Mouse (Mus musculus): ENCODE data around the gene Mgat5b. TPM values are rescaled to one million over a fixed set of nuclear protein-coding genes. Genes with fewer than 3 reads are reported as not detected.

Mgat5b gene
- polyA plus RNA-seq, 1 experiment from 2014 or later, result 0.27 TPM

DNA sequence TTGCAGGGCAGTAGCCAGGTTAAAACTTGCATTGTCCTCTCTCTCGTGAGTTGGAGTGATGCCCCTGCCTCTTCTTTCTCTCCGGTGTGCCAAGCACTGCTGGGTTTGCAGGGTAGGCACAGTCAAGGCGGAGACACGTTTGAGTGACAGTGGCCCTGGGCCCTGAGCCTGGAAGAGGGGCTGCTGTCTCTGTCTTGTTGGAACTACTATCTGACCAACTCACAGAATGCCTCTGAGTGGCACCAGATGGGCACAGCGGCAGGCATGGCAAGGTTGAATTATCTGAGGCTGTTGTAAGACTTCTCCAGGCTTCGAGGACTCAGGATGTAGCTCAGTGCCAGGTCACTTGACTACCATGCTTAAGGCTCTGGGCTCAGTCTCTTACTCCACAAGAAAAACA lies 9.4 kb downstream of the Mgat5b start:
- H3K4me2 ChIP-seq, result no peak overlapping the region
- ATAC-seq (replicated peaks; ENCODE audit: low FRiP score), result no peak
- no peaks in the 10 kb centered on the region for H3K36me3 ChIP-seq (ENCODE audit: control insufficient read depth, insufficient read depth, low read length)
- WGBS, result 80% methylated on average over 6 of the region's 6 CpGs
- no peaks in the 10 kb centered on the region for H3K9me3 ChIP-seq (ENCODE audit: control insufficient read depth, low read length)
- no peaks in the 10 kb centered on the region for H3K4me1 ChIP-seq (replicated peaks; ENCODE audit: control insufficient read depth, insufficient read depth, low read length)
- DNase-seq (ENCODE audit: low spot score), result no peak
- no peak overlapping the region for H3K9ac ChIP-seq (ENCODE audit: low read depth, low read length)
- peaks cover 5% of the 10 kb centered on the region; the same call in 1 of the 2 replicates for H3K27me3 ChIP-seq (replicated peaks; ENCODE audit: control insufficient read depth, insufficient read depth, low read length)
- H3K27ac ChIP-seq (ENCODE audit: low read depth, low read length), result no peak overlapping the region
- H3K4me3 ChIP-seq (ENCODE audit: low read depth, low read length), result no peak overlapping the region

DNA sequence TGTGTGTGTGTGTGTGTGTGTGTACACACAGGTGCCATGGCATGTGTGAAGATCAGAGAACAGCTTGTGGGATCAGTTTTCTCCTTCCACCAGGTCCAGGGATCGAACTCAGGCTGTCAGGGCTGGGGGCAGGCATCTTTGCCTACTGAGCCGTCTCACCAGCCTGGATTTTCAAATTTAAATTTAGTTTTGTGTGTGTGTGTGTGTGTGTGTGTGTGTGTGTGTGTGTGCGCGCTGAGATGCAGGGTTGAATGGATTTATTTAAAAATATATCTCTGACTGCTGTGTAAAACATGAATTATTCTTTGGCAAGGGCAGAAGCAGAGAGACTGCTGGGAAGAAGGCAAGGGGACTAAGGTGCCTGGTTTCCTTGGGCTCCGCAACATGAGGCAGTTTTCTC lies 16.2 kb downstream of the Mgat5b start:
- no peaks in the 10 kb centered on the region for H3K36me3 ChIP-seq (ENCODE audit: control insufficient read depth, insufficient read depth, low read length)
- H3K4me2 ChIP-seq, result no peak overlapping the region
- WGBS, result 79% methylated on average over 5 of the region's 5 CpGs
- DNase-seq (ENCODE audit: low spot score), result no peak
- no peak overlapping the region for H3K9ac ChIP-seq (ENCODE audit: low read depth, low read length)
- no peaks in the 10 kb centered on the region for H3K4me1 ChIP-seq (replicated peaks; ENCODE audit: control insufficient read depth, insufficient read depth, low read length)
- ATAC-seq (replicated peaks; ENCODE audit: low FRiP score), result no peak
- peaks cover 28% of the 10 kb centered on the region for H3K27me3 ChIP-seq (replicated peaks; ENCODE audit: control insufficient read depth, insufficient read depth, low read length)
- H3K27ac ChIP-seq (ENCODE audit: low read depth, low read length), result no peak overlapping the region
- H3K9me3 ChIP-seq (ENCODE audit: control insufficient read depth, low read length), result no peaks in the 10 kb centered on the region
- H3K4me3 ChIP-seq (ENCODE audit: low read depth, low read length), result no peak overlapping the region

DNA sequence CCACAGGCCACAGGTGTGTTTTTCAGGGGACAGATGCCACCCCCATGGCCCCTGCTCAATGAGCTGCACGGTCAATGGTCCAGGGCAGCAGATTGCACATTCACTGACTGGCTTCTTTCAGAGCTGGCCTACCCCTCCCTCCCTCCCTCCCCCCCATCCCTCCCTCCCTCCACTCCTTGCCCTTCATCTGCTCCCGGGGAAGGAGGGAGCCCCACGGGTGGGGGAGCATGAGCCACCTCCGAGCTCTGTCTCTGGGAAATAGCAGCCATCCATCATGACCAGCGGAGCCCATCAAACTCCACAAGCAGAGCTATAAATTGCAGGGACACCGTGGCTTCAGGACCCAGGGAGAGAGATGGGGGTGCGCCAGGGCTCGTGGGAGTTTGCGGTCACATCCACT lies 16.7 kb downstream of the Mgat5b start:
- WGBS, result 56% methylated on average over 9 of the region's 9 CpGs
- H3K9ac ChIP-seq (ENCODE audit: low read depth, low read length), result no peak overlapping the region
- no peak overlapping the region for H3K4me3 ChIP-seq (ENCODE audit: low read depth, low read length)
- no peak for ATAC-seq (replicated peaks; ENCODE audit: low FRiP score)
- H3K27me3 ChIP-seq (replicated peaks; ENCODE audit: control insufficient read depth, insufficient read depth, low read length), result peaks cover 33% of the 10 kb centered on the region
- H3K27ac ChIP-seq (ENCODE audit: low read depth, low read length), result no peak overlapping the region
- no peaks in the 10 kb centered on the region for H3K36me3 ChIP-seq (ENCODE audit: control insufficient read depth, insufficient read depth, low read length)
- no peaks in the 10 kb centered on the region for H3K4me1 ChIP-seq (replicated peaks; ENCODE audit: control insufficient read depth, insufficient read depth, low read length)
- no peak for DNase-seq (ENCODE audit: low spot score)
- H3K4me2 ChIP-seq, result no peak overlapping the region
- no peaks in the 10 kb centered on the region for H3K9me3 ChIP-seq (ENCODE audit: control insufficient read depth, low read length)

DNA sequence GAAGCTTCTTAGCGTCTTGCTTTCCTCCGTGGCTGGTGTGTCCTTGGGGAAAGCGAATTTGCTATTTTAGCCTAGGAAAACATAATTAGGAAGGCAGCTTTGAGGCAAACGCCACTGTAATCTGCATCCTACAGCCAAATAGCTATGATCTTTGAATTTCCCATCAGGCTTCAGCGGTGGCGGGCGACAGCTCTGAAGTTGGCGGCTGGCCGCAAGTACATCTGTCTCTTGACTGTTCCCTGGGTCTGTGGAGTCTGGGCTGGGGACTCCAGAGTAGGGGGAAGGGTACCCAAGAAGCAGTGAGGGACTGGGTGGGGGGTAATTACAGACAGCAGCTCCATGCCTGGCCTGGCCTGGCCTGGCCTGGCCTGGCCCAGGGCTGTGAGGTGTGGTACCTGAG lies 17.3 kb downstream of the Mgat5b start:
- Histone ChIP-seq H3K9ac (ENCODE audit: low read depth, low read length) (no peak overlapping the region), H3K4me2 (no peak overlapping the region), H3K36me3 (ENCODE audit: control insufficient read depth, insufficient read depth, low read length) (no peaks in the 10 kb centered on the region), H3K27ac (ENCODE audit: low read depth, low read length) (no peak overlapping the region), H3K4me3 (ENCODE audit: low read depth, low read length) (no peak overlapping the region), H3K4me1 (replicated peaks; ENCODE audit: control insufficient read depth, insufficient read depth, low read length) (no peaks in the 10 kb centered on the region), H3K27me3 (replicated peaks; ENCODE audit: control insufficient read depth, insufficient read depth, low read length) (peaks cover 37% of the 10 kb centered on the region), H3K9me3 (ENCODE audit: control insufficient read depth, low read length) (no peaks in the 10 kb centered on the region)
- DNase-seq (ENCODE audit: low spot score), result no peak
- no peak for ATAC-seq (replicated peaks; ENCODE audit: low FRiP score)
- WGBS, result 65% methylated on average over 9 of the region's 9 CpGs

DNA sequence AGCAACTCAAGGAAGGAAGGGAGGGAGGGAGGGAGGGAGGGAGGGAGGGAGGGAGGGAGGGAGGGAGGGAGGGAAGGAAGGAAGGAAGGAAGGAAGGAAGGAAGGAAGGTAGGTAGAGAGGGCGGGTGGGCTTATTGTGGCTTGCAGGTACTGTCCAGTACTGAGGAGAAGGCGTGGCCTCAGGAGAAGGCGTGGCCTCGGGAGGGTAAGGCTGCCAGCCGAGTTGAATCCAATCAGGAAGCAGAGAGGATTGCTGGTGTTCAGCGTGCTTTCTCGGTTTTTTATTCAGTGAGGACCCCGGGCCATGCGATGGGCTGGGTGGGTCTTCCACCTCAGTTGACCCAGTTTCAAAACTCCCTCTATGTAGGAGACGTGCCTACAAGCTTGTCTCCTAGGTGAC lies 18.5 kb downstream of the Mgat5b start:
- H3K27me3 ChIP-seq (replicated peaks; ENCODE audit: control insufficient read depth, insufficient read depth, low read length), result peaks cover 42% of the 10 kb centered on the region
- no peak overlapping the region for H3K4me2 ChIP-seq

DNA sequence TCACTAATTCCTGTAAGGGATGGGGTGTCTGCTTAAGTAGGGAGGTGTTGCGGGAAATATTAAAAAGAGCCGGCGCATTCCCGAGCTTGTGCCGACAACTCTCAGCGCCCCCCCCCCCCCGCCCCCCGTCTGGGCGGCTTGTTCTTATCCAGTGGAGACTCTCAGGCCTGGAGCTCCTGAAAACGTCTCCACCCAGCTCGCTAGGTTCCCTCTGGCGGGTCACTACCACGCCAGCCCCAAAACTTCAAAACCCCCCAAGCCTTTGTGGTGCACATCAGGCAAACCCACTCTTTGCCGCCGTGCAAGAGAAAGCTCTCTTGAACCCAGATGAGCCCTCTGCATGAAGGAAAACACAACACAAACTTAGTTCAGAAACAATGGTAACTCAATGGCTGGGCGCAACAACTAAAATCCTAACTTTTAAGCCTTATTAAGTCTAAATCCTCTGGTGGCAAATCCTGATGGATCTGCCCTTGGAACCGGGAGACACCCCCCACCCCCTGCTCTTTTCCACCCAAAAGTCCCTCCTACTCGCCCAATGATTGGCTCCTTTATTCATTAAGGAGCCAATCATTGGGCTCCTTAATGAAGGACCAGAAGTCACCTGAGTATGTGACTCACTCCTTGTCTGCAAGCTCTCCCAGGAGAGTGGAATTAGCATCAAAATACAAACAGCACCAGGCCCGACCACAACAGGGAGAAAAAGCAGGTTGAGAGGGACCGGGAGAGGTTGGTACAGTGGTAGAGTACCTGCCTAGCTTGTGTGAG lies 21.6 kb downstream of the Mgat5b start:
- H3K36me3 ChIP-seq (ENCODE audit: control insufficient read depth, insufficient read depth, low read length), result no peaks in the 10 kb centered on the region
- no peaks in the 10 kb centered on the region for H3K4me1 ChIP-seq (replicated peaks; ENCODE audit: control insufficient read depth, insufficient read depth, low read length)
- H3K4me2 ChIP-seq, result peak overlapping the region; percentile 46
- H3K9me3 ChIP-seq (ENCODE audit: control insufficient read depth, low read length), result no peaks in the 10 kb centered on the region
- ATAC-seq (replicated peaks; ENCODE audit: low FRiP score), result no peak
- DNase-seq (ENCODE audit: low spot score), result no peak
- H3K27me3 ChIP-seq (replicated peaks; ENCODE audit: control insufficient read depth, insufficient read depth, low read length), result peaks cover 42% of the 10 kb centered on the region
- H3K9ac ChIP-seq (ENCODE audit: low read depth, low read length), result no peak overlapping the region
- H3K4me3 ChIP-seq (ENCODE audit: low read depth, low read length), result peak overlapping the region; percentile 25; the same call in 1 of the 2 replicates
- 4% methylated on average over 20 of the region's 20 CpGs for WGBS
- H3K27ac ChIP-seq (ENCODE audit: low read depth, low read length), result no peak overlapping the region

More for the DNA sequence above, 18.5 kb downstream of the Mgat5b start:
- ATAC-seq (replicated peaks; ENCODE audit: low FRiP score) (no peak), DNase-seq (ENCODE audit: low spot score) (no peak)
- Histone ChIP-seq H3K27ac (ENCODE audit: low read depth, low read length) (no peak overlapping the region), H3K36me3 (ENCODE audit: control insufficient read depth, insufficient read depth, low read length) (no peaks in the 10 kb centered on the region), H3K4me3 (ENCODE audit: low read depth, low read length) (no peak overlapping the region), H3K4me1 (replicated peaks; ENCODE audit: control insufficient read depth, insufficient read depth, low read length) (no peaks in the 10 kb centered on the region), H3K9ac (ENCODE audit: low read depth, low read length) (no peak overlapping the region), H3K9me3 (ENCODE audit: control insufficient read depth, low read length) (no peaks in the 10 kb centered on the region)
- 21% methylated on average over 10 of the region's 10 CpGs for WGBS

DNA sequence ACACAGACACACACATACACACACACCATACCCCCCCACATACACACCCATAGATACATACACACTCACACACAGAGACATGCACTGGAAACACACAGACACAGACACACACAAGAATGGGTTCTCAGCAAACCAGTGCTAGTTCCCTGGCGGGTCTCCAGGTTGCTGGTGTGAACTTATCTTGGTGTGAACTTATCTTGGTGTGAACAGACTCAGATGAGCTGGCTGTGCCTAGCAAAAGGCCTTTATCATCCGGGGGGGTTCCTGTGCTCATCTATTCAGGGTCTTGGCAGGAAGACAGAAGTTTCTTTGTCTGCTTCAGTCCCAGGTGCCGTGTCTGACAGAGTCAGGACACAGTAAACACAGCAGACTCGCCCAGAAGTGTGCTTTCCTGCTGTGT lies 25.7 kb downstream of the Mgat5b start:
- Histone ChIP-seq H3K4me3 (ENCODE audit: low read depth, low read length) (no peak overlapping the region), H3K27ac (ENCODE audit: low read depth, low read length) (no peak overlapping the region), H3K27me3 (replicated peaks; ENCODE audit: control insufficient read depth, insufficient read depth, low read length) (peaks cover 17% of the 10 kb centered on the region), H3K9me3 (ENCODE audit: control insufficient read depth, low read length) (no peaks in the 10 kb centered on the region), H3K36me3 (ENCODE audit: control insufficient read depth, insufficient read depth, low read length) (no peaks in the 10 kb centered on the region), H3K9ac (ENCODE audit: low read depth, low read length) (no peak overlapping the region), H3K4me1 (replicated peaks; ENCODE audit: control insufficient read depth, insufficient read depth, low read length) (no peaks in the 10 kb centered on the region), H3K4me2 (no peak overlapping the region)
- ATAC-seq (replicated peaks; ENCODE audit: low FRiP score) (no peak), DNase-seq (ENCODE audit: low spot score) (no peak)
- 38% methylated on average over 4 of the region's 4 CpGs for WGBS

DNA sequence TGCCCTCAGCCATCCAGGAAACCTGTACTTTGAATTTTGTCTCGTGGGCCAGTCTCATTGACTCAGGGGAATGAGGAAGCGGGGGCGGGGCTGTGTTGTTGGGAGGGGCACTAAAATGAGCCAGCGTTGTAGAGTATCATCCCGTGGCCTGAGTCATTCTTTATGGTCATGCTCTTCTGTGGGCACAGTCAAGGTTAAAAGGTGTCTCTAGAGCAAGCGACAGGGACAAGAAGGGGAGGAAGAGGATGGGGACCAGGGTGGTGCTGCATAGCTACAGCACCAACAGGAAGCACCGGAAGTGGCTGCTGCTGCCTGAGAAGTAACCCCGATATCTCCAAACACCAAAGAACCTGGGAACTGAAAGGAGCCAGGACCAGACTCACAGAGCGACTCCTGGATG lies 31.2 kb downstream of the Mgat5b start:
- no peaks in the 10 kb centered on the region; the same call in 1 of the 2 replicates for H3K27me3 ChIP-seq (replicated peaks; ENCODE audit: control insufficient read depth, insufficient read depth, low read length)
- no peak overlapping the region for H3K9ac ChIP-seq (ENCODE audit: low read depth, low read length)
- H3K9me3 ChIP-seq (ENCODE audit: control insufficient read depth, low read length), result no peaks in the 10 kb centered on the region
- H3K4me2 ChIP-seq, result no peak overlapping the region
- H3K4me1 ChIP-seq (replicated peaks; ENCODE audit: control insufficient read depth, insufficient read depth, low read length), result no peaks in the 10 kb centered on the region
- ATAC-seq (replicated peaks; ENCODE audit: low FRiP score) (no peak), DNase-seq (ENCODE audit: low spot score) (no peak)
- H3K27ac ChIP-seq (ENCODE audit: low read depth, low read length), result no peak overlapping the region
- H3K4me3 ChIP-seq (ENCODE audit: low read depth, low read length), result no peak overlapping the region
- no peaks in the 10 kb centered on the region for H3K36me3 ChIP-seq (ENCODE audit: control insufficient read depth, insufficient read depth, low read length)
- 53% methylated on average over 9 of the region's 9 CpGs for WGBS

DNA sequence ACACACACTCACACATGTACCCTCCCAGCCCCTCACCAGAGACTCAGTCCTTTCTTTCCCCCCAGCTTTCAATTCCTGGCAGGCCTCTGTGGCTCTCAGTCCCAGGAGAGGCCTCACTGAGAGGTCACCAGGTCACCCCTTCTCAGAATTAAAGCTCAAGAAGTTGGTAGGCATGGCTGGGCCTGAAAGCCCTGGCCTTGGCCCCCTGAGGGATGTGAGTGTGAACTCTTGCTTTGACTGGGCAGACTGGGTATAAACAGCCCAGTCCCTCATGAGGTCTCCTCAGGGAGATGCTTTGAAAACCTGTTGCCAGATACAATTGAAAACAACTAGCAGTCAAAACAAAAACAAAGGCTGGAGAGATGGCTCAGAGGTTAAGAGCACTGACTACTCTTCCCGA lies 32.8 kb downstream of the Mgat5b start:
- Histone ChIP-seq H3K9ac (ENCODE audit: low read depth, low read length) (no peak overlapping the region), H3K9me3 (ENCODE audit: control insufficient read depth, low read length) (no peaks in the 10 kb centered on the region), H3K4me3 (ENCODE audit: low read depth, low read length) (no peak overlapping the region), H3K27ac (ENCODE audit: low read depth, low read length) (no peak overlapping the region), H3K4me1 (replicated peaks; ENCODE audit: control insufficient read depth, insufficient read depth, low read length) (no peaks in the 10 kb centered on the region), H3K27me3 (replicated peaks; ENCODE audit: control insufficient read depth, insufficient read depth, low read length) (no peaks in the 10 kb centered on the region; the same call in 1 of the 2 replicates), H3K36me3 (ENCODE audit: control insufficient read depth, insufficient read depth, low read length) (no peaks in the 10 kb centered on the region), H3K4me2 (no peak overlapping the region)
- no peak for DNase-seq (ENCODE audit: low spot score)
- 69% methylated on average over 1 of the region's 1 CpGs for WGBS
- no peak for ATAC-seq (replicated peaks; ENCODE audit: low FRiP score)

All from liver, embryonic 11.5 days (tissue).